Mouse (Mus musculus): ENCODE measurements around the gene Shkbp1. TPM values are rescaled to one million over a fixed set of nuclear protein-coding genes. Genes with fewer than 3 reads are reported as not detected.

Shkbp1 gene
- total RNA-seq, 1 experiment: 28.8 TPM

DNA sequence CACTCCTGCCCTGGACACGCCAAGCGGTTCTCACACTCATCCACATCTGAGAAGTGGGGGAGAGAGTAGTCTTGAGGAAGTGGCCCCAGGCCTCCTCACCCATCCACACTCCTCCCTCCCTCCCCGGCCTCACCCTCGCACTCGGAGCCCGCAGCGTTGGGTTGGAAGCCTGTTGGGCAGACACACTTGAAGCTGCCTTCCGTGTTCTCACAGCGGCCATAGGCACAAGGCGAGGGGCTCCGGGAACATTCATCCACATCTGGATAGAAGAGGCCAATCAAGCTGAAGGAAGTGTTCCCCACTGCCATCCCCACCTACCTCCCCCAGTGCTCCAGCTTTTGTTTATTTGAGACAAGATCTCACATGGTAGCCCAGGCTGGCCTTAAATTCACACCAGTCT lies 31.7 kb downstream of the Shkbp1 start:
- Histone ChIP-seq H3K9me3 (ENCODE audit: control insufficient read depth, insufficient read depth, low read depth, low read length) (no peaks in the 10 kb centered on the region), H3K4me1 (ENCODE audit: control insufficient read depth in 2 of 2, insufficient read depth in 2 of 2, low read length in 2 of 2, poor library complexity in 1 of 2) (peaks cover 13 to 38% of the 10 kb centered on the region in 2 experiments), H3K27ac (ENCODE audit: insufficient read depth, low read depth, low read length, poor library complexity, severe bottlenecking) (no peak overlapping the region), H3K9ac (ENCODE audit: insufficient read depth, low read depth, low read length, poor library complexity, severe bottlenecking) (no peak overlapping the region), H3K36me3 (ENCODE audit: control insufficient read depth, insufficient read depth, low read length, poor library complexity, severe bottlenecking) (peaks cover 35% of the 10 kb centered on the region), H3K4me3 (ENCODE audit: insufficient read depth in 1 of 2, low read depth in 1 of 2, low read length in 2 of 2, poor library complexity in 1 of 2, severe bottlenecking in 1 of 2) (no peak overlapping the region)
- no peak for DNase-seq (ENCODE audit: low read depth, low spot score)
- in situ Hi-C loops (cut with MboI; ENCODE audit: low sequenced_read_pairs in 2 of 2, unreplicated experiment in 2 of 2): no loop called here
- TF ChIP-seq HCFC1 (IDR thresholded peaks at IDR 0.05; ENCODE audit: borderline replicate concordance, insufficient read depth, low read length) (no peak), ZNF384 (IDR thresholded peaks at IDR 0.05; ENCODE audit: low read depth, low read length) (no peak), ZC3H11A (IDR thresholded peaks at IDR 0.05; ENCODE audit: borderline replicate concordance, low read depth, low read length) (no peak), MAFK (IDR thresholded peaks at IDR 0.05; ENCODE audit: insufficient read depth, low read depth, low read length) (no peak), CHD2 (IDR thresholded peaks at IDR 0.05; ENCODE audit: low read depth, low read length) (no peak)

DNA sequence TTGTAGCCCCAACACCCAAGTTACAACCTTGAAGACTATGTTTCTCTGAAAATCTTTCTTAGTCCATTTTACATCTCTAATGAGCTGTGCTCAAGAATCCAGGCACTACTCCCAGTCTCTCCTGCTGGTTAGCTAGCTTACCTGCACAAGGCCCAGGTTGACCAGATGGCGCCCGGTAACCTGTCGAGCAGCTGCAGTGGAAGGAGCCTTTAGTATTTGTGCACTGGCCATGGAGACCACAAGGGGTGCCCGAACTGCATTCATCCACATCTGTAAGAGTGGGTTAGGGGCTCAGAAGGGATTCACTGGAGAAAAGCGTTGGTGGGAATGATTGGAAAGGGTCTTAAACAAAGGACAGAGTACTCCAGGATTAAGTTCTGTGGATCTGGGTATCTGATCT lies 32.8 kb downstream of the Shkbp1 start:
- in situ Hi-C loops (cut with MboI; ENCODE audit: low sequenced_read_pairs in 2 of 2, unreplicated experiment in 2 of 2): no loop called here
- no peak for TF ChIP-seq ZC3H11A (IDR thresholded peaks at IDR 0.05; ENCODE audit: borderline replicate concordance, low read depth, low read length)
- no peak for TF ChIP-seq MAFK (IDR thresholded peaks at IDR 0.05; ENCODE audit: insufficient read depth, low read depth, low read length)
- no peak for TF ChIP-seq CHD2 (IDR thresholded peaks at IDR 0.05; ENCODE audit: low read depth, low read length)
- no peak for TF ChIP-seq ZNF384 (IDR thresholded peaks at IDR 0.05; ENCODE audit: low read depth, low read length)
- TF ChIP-seq HCFC1 (IDR thresholded peaks at IDR 0.05; ENCODE audit: borderline replicate concordance, insufficient read depth, low read length): no peak

DNA sequence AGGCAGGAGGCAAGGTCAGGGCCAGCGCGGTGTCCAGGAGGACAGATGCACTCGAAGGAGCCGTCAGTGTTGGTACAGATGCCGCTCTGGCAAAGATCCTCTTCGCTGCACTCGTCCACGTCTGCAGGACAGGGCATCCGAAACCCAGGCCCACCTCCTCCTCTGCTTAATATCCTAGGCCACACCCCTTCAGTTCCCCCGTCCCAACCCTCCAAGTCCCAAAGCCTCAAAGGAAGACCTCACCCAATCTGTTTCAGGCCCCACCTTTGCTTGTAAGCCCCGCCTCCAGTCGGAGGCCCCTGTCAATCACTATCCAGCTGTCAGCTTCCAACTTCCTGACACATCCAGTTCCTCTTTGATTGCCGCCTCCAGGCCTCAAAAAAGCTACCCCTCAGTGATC lies 33.5 kb downstream of the Shkbp1 start:
- DNase-seq (ENCODE audit: low read depth, low spot score): no peak
- Histone ChIP-seq H3K36me3 (ENCODE audit: control insufficient read depth, insufficient read depth, low read length, poor library complexity, severe bottlenecking) (peaks cover 37% of the 10 kb centered on the region), H3K9me3 (ENCODE audit: control insufficient read depth, insufficient read depth, low read depth, low read length) (no peaks in the 10 kb centered on the region), H3K27ac (ENCODE audit: insufficient read depth, low read depth, low read length, poor library complexity, severe bottlenecking) (no peak overlapping the region), H3K4me3 (ENCODE audit: insufficient read depth in 1 of 2, low read depth in 1 of 2, low read length in 2 of 2, poor library complexity in 1 of 2, severe bottlenecking in 1 of 2) (peak overlapping the region; percentile 35 to 45; a peak in 1 of 4 replicates), H3K9ac (ENCODE audit: insufficient read depth, low read depth, low read length, poor library complexity, severe bottlenecking) (no peak overlapping the region), H3K4me1 (ENCODE audit: control insufficient read depth in 2 of 2, insufficient read depth in 2 of 2, low read length in 2 of 2, poor library complexity in 1 of 2) (peaks cover 10 to 24% of the 10 kb centered on the region in 2 experiments)
- in situ Hi-C loops (cut with MboI; ENCODE audit: low sequenced_read_pairs in 2 of 2, unreplicated experiment in 2 of 2): no loop called here
- no peak for TF ChIP-seq ZC3H11A (IDR thresholded peaks at IDR 0.05; ENCODE audit: borderline replicate concordance, low read depth, low read length)
- no peak for TF ChIP-seq MAFK (IDR thresholded peaks at IDR 0.05; ENCODE audit: insufficient read depth, low read depth, low read length)
- TF ChIP-seq CHD2 (IDR thresholded peaks at IDR 0.05; ENCODE audit: low read depth, low read length): no peak
- TF ChIP-seq HCFC1 (IDR thresholded peaks at IDR 0.05; ENCODE audit: borderline replicate concordance, insufficient read depth, low read length): no peak
- no peak for TF ChIP-seq ZNF384 (IDR thresholded peaks at IDR 0.05; ENCODE audit: low read depth, low read length)

More for the DNA sequence above, 32.8 kb downstream of the Shkbp1 start:
- peaks cover 10 to 31% of the 10 kb centered on the region in 2 experiments for H3K4me1 ChIP-seq (ENCODE audit: control insufficient read depth in 2 of 2, insufficient read depth in 2 of 2, low read length in 2 of 2, poor library complexity in 1 of 2)
- no peak overlapping the region for H3K27ac ChIP-seq (ENCODE audit: insufficient read depth, low read depth, low read length, poor library complexity, severe bottlenecking)
- no peak overlapping the region for H3K4me3 ChIP-seq (ENCODE audit: insufficient read depth in 1 of 2, low read depth in 1 of 2, low read length in 2 of 2, poor library complexity in 1 of 2, severe bottlenecking in 1 of 2)
- H3K36me3 ChIP-seq (ENCODE audit: control insufficient read depth, insufficient read depth, low read length, poor library complexity, severe bottlenecking): peaks cover 39% of the 10 kb centered on the region
- no peaks in the 10 kb centered on the region for H3K9me3 ChIP-seq (ENCODE audit: control insufficient read depth, insufficient read depth, low read depth, low read length)
- no peak overlapping the region for H3K9ac ChIP-seq (ENCODE audit: insufficient read depth, low read depth, low read length, poor library complexity, severe bottlenecking)
- DNase-seq (ENCODE audit: low read depth, low spot score): no peak

- no peak for TF ChIP-seq HCFC1 (IDR thresholded peaks at IDR 0.05; ENCODE audit: borderline replicate concordance, insufficient read depth, low read length)
- TF ChIP-seq ZC3H11A (IDR thresholded peaks at IDR 0.05; ENCODE audit: borderline replicate concordance, low read depth, low read length): no peak
- TF ChIP-seq CHD2 (IDR thresholded peaks at IDR 0.05; ENCODE audit: low read depth, low read length): no peak
- no peak for TF ChIP-seq ZNF384 (IDR thresholded peaks at IDR 0.05; ENCODE audit: low read depth, low read length)
- no peak for TF ChIP-seq MAFK (IDR thresholded peaks at IDR 0.05; ENCODE audit: insufficient read depth, low read depth, low read length)
- Histone ChIP-seq H3K9ac (ENCODE audit: insufficient read depth, low read depth, low read length, poor library complexity, severe bottlenecking) (no peak overlapping the region), H3K4me1 (ENCODE audit: control insufficient read depth in 2 of 2, insufficient read depth in 2 of 2, low read length in 2 of 2, poor library complexity in 1 of 2) (peaks cover 3 to 13% of the 10 kb centered on the region in 2 experiments), H3K36me3 (ENCODE audit: control insufficient read depth, insufficient read depth, low read length, poor library complexity, severe bottlenecking) (peaks cover 36% of the 10 kb centered on the region), H3K4me3 (ENCODE audit: insufficient read depth in 1 of 2, low read depth in 1 of 2, low read length in 2 of 2, poor library complexity in 1 of 2, severe bottlenecking in 1 of 2) (no peak overlapping the region), H3K27ac (ENCODE audit: insufficient read depth, low read depth, low read length, poor library complexity, severe bottlenecking) (no peak overlapping the region; the same call in 1 of the 2 replicates), H3K9me3 (ENCODE audit: control insufficient read depth, insufficient read depth, low read depth, low read length) (peaks cover 1% of the 10 kb centered on the region; the same call in 1 of the 2 replicates)
- DNase-seq (ENCODE audit: low read depth, low spot score): no peak
- in situ Hi-C loops (cut with MboI; ENCODE audit: low sequenced_read_pairs in 2 of 2, unreplicated experiment in 2 of 2): no loop called here
These were observed 36.4 kb downstream of the Shkbp1 start for GRCm38 (mm10) chr7:27319411-27319810.

Data from ES-E14 (cell line).